Mouse (Mus musculus) E14TG2a.4 (cell line): Measurements from ENCODE around the gene Adgrf5.

Source experiments
- CTCF ChIP-seq: conservative IDR thresholded peaks from 2 replicates; pipeline ENCODE4 v1.5.1; 2014; ENCODE audit warnings: low read length
- NANOG ChIP-seq: IDR thresholded peaks from 2 replicates; pipeline ENCODE4 v1.6.1; 2014; ENCODE audit warnings: borderline replicate concordance, low read length, mixed read lengths

DNA sequence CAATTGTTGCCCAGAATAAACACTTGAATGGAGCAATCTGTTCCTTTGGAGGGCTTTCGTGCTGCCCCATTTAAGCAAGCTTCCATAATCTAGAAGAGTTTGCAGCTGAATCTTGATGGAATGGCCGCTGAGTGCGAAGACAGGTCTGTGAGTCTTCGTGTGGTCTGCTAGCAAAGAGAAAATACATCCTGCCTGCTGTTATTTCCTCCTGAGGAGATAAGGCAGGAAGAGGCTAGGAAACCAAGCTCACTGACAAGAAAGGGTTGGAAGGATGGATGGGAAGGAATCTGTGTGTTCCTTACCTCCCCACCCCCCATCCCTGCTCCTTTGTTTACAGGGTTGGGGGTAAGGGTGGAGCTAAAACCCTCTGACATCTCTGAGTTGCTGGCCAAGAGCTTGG lies 13.8 kb downstream of the Adgrf5 start:
- TF ChIP-seq CTCF (no peak), NANOG (no peak)
